Mouse (Mus musculus) thymus, adult 2 months (tissue): Measurements from ENCODE around the gene Pip4k2b.

ENCODE experiments used
- CTCF ChIP-seq: fragments of 200-500 bp; IDR thresholded peaks from 2 replicates; pipeline ENCODE4 v1.5.1; 2012; ENCODE audit warnings: mild to moderate bottlenecking, control low read depth, low read length, moderate library complexity, borderline replicate concordance; ENCODE audit not compliant: control insufficient read depth, poor library complexity, insufficient read depth; ENCODE audit errors: extremely low read depth
- POLR2A ChIP-seq: fragments of 200-500 bp; IDR thresholded peaks from 2 replicates; pipeline ENCODE4 v1.6.1; 2012; ENCODE audit warnings: mild to moderate bottlenecking, low read length, control low read depth, moderate library complexity; ENCODE audit not compliant: control insufficient read depth, poor library complexity, insufficient read depth; ENCODE audit errors: extremely low read depth

DNA sequence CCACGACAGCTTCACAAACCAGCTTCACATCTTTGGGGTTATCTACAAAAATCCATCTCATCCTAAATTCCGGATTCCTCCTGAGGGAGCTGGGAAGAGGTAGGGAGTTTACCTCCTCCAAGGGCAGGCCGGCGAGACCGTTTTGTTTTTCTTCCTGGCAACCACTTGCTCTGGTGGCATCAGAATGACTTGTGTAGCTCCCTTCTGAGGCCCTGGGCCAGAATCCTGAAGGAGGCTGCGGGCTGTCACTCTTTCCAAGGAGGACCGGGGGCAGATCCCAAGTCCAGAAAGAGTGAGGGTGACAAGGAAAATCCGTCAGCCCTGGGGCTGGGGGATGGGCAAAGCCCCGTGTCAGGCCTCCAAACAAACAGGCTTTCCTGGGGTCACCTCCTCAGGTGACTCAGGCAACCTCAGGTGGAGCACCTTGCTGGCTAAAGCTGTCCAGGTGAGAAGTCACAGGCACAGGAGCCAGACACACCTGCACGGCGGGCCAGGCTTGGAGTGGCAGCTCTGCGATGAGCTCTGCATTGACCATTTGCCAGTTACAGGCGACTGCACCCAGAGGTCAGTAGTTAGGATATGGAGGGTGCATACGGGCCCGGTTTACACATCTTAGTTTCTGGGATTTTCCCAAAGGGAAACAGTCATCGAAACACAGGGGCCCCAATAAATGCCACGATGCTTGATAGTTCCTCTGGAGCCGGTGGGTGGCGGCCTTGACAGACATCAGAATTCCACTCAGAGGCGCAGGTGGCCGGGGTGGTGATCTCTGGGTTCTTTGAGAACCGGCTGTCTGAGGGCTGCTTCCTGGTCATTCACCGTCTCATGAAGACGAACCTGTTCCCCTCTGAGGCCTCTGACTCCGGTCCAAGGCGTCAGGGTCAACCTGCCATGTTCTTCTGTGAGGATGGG lies 26.9 kb downstream of the Pip4k2b start:
- TF ChIP-seq CTCF = no peak
- TF ChIP-seq POLR2A = no peak
